Mouse (Mus musculus): ENCODE data around the gene Tor1a. TPM values are rescaled to one million over a fixed set of nuclear protein-coding genes. Genes with fewer than 3 reads are reported as not detected.
"Not testable (repeated sequence)": the region's sequence is repeated elsewhere in the genome, so short reads cannot be mapped to it uniquely, and the experiment has no call there.

Gene Tor1a
- total RNA-seq, 2 experiments from 2014 or later: 32.5 to 41.6 TPM

GRCm38 (mm10) chr2:30918780-30919329 lies 48.9 kb downstream of the Tor1a start:
- no peak for DNase-seq

GRCm38 (mm10) chr2:30918126-30918525 lies 49.6 kb downstream of the Tor1a start:
- DNase-seq: no peak

- DNase-seq: no peak
Measured at GRCm38 (mm10) chr2:30917649-30918048, 50.1 kb downstream of the Tor1a start.

GRCm38 (mm10) chr2:30915933-30916332 lies 51.8 kb downstream of the Tor1a start:
- not testable (repeated sequence) for DNase-seq

GRCm38 (mm10) chr2:30915376-30915775 lies 52.4 kb downstream of the Tor1a start:
- no peak for DNase-seq

- DNase-seq: no peak
Measured at GRCm38 (mm10) chr2:30914836-30915235, 52.9 kb downstream of the Tor1a start.

GRCm38 (mm10) chr2:30913022-30913421 lies 54.7 kb downstream of the Tor1a start:
- no peak for DNase-seq

- DNase-seq: peak; percentile 68 to 80
Measured at GRCm38 (mm10) chr2:30912291-30912773, 55.4 kb downstream of the Tor1a start.

Other genes starting within 250 kb of the Tor1a start
- gene 1700001O22Rik, start 164.3 kb downstream of the Tor1a start, total RNA-seq (2021): 1 to 10 TPM in 1 of 2 experiments, under 1 TPM in 1; 0.99 to 2.8 TPM
- gene Ntmt1, start 160.1 kb downstream of the Tor1a start, total RNA-seq (2021): 10 to 100 TPM; 49.6 to 52.2 TPM
- 10 to 100 TPM; 23.9 to 27.0 TPM for gene Asb6, start 137.6 kb downstream of the Tor1a start, total RNA-seq (2021)
- gene Prrx2, start 133.0 kb downstream of the Tor1a start, total RNA-seq (2021): 1 to 10 TPM in 1 of 2 experiments, under 1 TPM in 1; 0.46 to 2.2 TPM
- 10 to 100 TPM; 22.4 to 34.9 TPM for gene Ptges, start 38.1 kb downstream of the Tor1a start, total RNA-seq (2021)
- gene Tor1b, start 15.0 kb downstream of the Tor1a start, total RNA-seq (2021): 10 to 100 TPM; 53.0 to 53.3 TPM
- gene BC005624, start 14.3 kb upstream of the Tor1a start, total RNA-seq (2021): 10 to 100 TPM; 38.9 to 42.8 TPM
- gene Usp20, start 14.3 kb upstream of the Tor1a start, total RNA-seq (2021): 10 to 100 TPM; 23.3 to 30.9 TPM
- gene Fnbp1, start 174.1 kb upstream of the Tor1a start, total RNA-seq (2021): 10 to 100 TPM; 50.6 to 51.7 TPM
- 10 to 100 TPM; 58.5 to 63.4 TPM for gene Gpr107, start 184.4 kb upstream of the Tor1a start, total RNA-seq (2021)